Mouse (Mus musculus) layer of hippocampus, adult 2 months (tissue): ENCODE results near the gene Mink1. TPM values are rescaled to one million over a fixed set of nuclear protein-coding genes. Genes with fewer than 3 reads are reported as not detected.
A peak's percentile ranks its signal among the peaks of the same experiment; 100 is the strongest.

Experiments used
- DNase-seq, 2 experiments: peaks; one replicate each; pipeline ENCODE4 v3.0.0; 2022; ENCODE audit warnings: low spot score in 2 of 2
- H3K27ac ChIP-seq: fragments of 200-600 bp; 2 replicates; pipeline ENCODE4 v1.8.1; 2022
- H3K4me3 ChIP-seq: fragments of 200-600 bp; 2 replicates; pipeline ENCODE4 v1.8.1; 2022; ENCODE audit warnings: mild to moderate bottlenecking
- CTCF ChIP-seq: fragments of 200-600 bp; conservative IDR thresholded peaks from 2 replicates; pipeline ENCODE4 v1.8.1; 2022; ENCODE audit warnings: antibody characterized with exemption, mild to moderate bottlenecking, moderate library complexity
- total RNA-seq, 2 experiments: library from RNA; stranded (reverse); gene quantifications; 2 replicates each; pipeline ENCODE4 v1.2.3; 2021

The Mink1 gene
- total RNA-seq, 2 experiments from 2014 or later: 505 to 510 TPM

DNA sequence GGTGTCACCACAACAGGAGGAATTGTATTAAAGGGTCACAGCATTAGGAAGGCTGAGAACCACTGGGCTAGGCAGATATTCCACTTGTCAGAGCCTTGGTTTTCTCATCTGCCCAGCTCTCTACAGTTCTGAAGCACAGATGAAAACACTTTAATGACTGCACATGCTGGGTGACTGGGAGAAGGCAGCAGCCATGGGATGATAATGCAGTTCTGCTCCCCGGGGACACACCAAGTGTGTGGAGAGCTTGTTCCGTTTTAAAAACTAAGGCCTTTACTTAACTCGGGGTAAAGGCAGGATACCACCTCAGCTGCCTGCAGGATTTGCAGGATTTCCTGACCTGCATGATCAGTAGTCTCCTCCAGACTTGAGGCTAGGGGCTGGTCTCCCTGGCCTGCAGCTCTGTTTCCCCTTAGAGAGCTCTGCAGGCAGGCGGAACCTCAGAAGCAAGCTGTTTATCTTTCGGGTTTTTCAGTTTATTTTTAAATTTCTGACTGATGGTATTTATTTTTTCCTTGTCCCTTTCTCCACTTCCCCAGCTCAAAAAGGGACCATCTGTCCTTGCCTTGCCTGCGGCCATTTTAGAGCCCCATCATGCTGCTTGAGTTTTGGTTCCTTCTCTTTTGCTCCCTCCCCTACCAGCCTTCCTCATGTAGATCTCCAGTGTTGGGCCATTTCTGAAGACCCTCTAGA, 20.5 kb downstream of the Mink1 start:
- H3K4me3 ChIP-seq: peak overlapping the region; percentile 18; the same call in 1 of the 2 replicates
- DNase-seq: no peak
- H3K27ac ChIP-seq: peak overlapping the region; percentile 90
- no peak for TF ChIP-seq CTCF

DNA sequence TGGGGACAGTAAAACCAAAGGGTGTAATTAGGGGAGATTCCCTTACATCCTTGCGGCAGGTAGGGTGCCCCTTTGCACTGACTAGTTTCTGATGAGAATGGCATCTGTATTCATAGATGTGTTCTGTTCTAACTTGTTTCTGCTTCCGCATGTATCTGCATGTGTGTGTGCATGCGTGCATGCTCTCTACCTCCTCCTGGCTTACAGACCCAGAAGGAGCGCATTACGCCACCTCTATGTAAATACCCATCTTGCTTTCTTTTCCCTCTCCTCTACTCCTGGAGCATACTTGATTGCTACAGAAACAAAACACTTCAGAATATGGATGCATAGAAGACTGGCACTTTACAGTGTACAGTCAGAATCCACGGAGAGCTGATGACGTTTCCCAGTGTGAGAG, 21.1 kb downstream of the Mink1 start:
- peak overlapping the region; percentile 90 for H3K27ac ChIP-seq
- no peak for DNase-seq
- TF ChIP-seq CTCF: peak; percentile 52
- no peak overlapping the region for H3K4me3 ChIP-seq

DNA sequence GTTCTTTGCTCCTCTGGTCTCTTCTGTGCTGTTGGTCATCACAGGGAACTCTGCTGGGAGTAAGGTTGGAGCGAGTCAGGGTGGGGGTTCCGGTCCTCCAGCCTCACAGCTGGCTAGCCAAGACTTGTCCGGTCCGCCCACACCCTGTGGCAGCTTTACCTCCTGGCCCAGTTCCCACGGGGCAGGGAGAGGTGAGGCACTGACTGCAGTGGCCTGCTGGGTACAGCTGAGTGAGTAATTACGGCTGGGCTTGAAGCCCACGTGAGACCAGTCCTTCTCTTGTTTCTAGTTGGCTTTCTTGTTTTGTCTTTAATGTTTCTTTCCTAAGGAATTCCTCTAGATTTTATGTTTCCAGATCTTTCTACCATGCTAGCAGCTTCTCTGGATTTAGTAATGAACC, 22.8 kb downstream of the Mink1 start:
- TF ChIP-seq CTCF: no peak
- no peak overlapping the region; the same call in 1 of the 2 replicates for H3K4me3 ChIP-seq
- H3K27ac ChIP-seq: peak overlapping the region; percentile 90

DNA sequence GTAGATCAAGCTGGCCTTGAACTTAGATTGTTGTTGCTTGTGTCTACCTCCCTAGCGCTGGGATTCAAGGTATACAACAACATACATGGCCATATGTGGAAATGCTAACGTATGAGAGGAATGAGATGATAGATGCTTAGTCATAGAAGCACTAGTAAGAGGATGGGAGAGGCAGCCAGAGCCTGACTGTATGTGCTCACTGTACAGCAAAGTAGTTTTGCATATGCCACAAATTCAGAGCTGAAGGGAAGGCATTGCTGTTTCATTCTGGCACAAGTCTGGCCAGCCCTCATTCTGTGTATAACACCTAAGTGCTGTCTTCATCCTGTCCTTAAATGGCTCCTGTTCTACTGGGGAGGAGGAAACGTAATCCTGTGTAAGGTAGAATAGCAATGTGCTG, 23.6 kb downstream of the Mink1 start:
- TF ChIP-seq CTCF: no peak
- peak overlapping the region; percentile 90 for H3K27ac ChIP-seq

More for the DNA sequence above, 22.8 kb downstream of the Mink1 start:
- DNase-seq: no peak

DNA sequence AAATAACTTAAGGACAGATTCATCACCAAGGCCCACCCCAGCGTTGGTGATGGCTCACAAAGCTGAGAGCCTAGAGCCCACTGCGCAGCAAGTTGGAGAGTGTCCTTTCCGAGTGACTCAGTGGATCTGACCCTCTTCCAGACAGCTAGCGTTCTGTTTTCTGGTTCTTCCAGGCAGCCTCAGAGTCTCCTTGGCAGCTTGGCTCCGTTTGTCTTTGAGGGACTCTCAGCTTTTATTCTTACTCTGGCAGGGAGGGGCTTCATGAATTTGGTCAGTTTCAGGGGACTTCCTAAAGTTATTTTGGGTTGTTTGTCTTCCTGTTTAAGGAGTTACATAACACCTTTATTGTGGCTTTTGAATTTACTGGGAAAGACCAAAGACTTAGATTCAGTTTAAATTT, 24.3 kb downstream of the Mink1 start:
- peak overlapping the region; percentile 90 for H3K27ac ChIP-seq
- TF ChIP-seq CTCF: no peak
- 0 out of 2 replicates have a peak overlapping the region, but pooled peaks have one; percentile 9 for H3K4me3 ChIP-seq
- DNase-seq: no peak

More for the DNA sequence above, 23.6 kb downstream of the Mink1 start:
- H3K4me3 ChIP-seq: no peak overlapping the region
- DNase-seq: no peak

DNA sequence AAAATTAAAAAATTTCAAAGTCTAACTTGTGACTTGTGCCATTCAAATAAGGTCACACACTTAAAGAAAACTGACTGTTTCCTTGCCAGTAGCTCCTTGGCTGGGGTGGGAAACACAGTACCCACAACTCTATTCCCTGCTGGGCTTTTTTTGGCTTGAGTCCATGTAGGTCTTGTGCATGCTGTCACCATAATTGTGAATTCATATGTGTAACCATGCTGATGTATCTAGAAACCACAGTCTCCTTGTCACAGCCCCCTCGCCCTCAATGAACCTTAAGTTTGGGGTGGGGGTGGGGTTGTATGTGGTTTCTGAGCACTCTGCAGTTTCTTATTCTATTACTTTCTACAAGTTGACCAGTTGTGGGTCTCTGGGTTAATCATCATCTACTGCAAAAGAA, 29.1 kb downstream of the Mink1 start:
- no peak for TF ChIP-seq CTCF
- peak overlapping the region; percentile 11; the same call in 1 of the 2 replicates for H3K27ac ChIP-seq
- no peak overlapping the region for H3K4me3 ChIP-seq
- DNase-seq: no peak

DNA sequence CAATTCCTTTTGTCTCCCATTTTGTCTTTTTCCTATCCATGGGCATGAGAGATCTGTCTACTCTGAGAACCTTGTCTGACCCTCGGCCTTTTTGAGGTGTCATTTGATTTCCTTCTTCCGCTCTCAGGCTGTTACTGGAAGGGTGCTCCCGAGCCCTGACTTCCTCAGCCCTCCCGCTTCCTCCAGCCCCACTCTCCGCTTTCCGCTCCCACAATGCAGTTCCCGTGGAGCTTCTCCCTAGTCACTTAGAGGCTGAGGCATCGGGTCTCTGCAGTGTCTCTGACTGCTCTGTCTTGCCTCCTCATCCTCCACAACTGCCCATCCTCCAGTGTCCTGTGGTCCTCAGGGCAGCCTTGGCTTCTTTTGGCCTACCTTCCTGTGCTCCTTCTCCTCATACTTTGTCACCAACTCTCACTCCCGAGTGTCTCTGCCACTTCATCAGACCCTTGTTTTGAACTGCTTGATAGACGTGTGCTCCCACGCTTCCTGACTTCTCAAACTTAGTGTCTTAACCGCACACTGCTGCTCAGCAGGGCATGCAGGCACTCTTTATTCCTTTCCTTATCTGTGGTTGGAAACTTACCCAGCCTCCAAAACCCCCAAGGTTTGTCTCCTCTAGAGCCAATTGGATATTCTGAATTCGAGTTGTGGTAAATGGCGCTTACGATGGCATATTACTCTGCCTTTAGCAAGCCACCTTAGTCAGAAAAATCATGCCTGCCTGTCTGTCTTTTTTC, 31.7 kb downstream of the Mink1 start:
- H3K4me3 ChIP-seq: no peak overlapping the region
- DNase-seq: no peak
- H3K27ac ChIP-seq: peak overlapping the region; percentile 84
- no peak for TF ChIP-seq CTCF

DNA sequence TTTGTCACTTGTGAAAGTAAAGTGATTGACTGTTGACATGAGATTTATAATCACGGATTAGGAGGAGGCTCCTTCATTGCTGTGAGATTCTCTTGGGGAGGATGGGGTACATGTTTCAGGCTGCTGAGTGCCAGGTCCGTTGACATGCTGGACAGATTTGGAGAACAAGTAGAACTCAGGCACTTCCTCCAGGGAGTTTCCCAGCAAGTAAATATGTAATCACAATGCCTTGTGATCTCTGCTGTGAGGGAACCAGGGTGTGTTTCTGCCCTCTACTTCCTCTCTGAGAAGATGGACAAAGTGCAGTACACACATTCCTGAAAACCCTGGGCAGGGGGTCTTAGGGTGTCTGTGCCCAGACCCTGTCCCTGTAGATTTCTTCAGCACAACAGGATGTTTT, 33.0 kb downstream of the Mink1 start:
- TF ChIP-seq CTCF: no peak
- no peak for DNase-seq
- Histone ChIP-seq H3K4me3 (no peak overlapping the region), H3K27ac (peak overlapping the region; percentile 84)

DNA sequence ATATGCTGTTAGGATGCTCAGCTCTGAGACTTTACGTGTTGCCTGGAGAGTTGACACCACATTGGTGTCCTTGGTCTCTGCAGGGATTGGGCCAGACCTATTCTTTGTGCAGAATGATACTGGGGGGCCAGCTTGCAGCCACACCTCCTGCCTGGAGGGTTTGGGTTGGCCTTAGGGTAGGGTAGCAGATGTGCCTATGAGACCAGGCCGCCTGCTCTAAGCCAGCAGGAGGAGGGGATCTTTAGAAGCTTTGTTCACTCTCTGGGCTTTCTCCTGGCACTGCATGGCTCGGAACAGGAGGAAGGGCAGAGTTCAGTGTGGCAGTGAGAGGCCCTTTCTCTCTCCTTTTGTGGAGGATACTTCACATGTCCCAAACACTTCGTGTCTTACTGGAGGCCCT, 33.4 kb downstream of the Mink1 start:
- peak overlapping the region; percentile 84 for H3K27ac ChIP-seq
- no peak for TF ChIP-seq CTCF
- no peak for DNase-seq
- H3K4me3 ChIP-seq: no peak overlapping the region

DNA sequence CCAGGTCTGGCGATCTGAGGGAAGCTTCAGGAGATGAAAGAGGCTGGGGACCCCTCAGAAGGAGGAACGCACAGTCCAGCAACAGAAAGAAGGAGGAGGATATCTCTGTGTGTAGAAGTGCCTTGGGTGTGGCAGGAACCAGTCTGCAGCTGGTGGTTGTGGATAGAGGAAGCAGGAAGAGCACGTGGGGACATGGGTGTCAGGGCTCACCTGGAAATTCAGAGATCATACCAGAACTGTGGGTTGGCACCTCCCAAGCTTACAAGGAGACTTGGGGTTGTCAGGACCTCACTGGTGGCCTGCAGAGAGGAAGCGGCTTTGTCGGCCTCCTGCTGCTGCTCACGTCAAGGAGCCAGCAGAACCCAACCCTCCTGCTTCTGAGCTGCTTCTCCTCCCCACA, 34.6 kb downstream of the Mink1 start:
- Histone ChIP-seq H3K4me3 (no peak overlapping the region), H3K27ac (peak overlapping the region; percentile 84)
- TF ChIP-seq CTCF: no peak
- DNase-seq: no peak

DNA sequence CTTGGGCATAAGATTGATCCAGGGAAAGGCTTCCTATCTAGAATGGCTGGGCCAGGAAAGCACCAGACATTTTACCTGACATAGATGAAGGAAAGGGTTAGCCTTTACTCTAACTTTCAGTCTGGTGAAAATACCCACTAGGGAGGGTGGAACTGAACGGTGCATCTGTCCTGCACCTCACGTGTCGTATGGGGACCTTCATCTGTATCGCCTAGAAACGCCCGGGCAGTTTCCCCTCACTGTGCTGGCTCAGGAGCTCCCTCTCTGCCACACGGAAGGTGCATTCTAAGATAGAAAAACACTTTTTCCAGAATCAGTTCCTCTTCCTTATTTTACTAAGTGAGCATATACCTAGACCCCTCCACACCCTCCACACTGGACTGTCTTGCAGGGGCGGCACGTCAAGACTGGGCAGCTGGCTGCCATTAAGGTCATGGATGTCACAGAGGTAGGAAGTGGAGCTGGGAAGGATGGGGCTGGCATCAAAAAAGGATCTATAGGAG, 35.8 kb downstream of the Mink1 start:
- DNase-seq: no peak
- Histone ChIP-seq H3K4me3 (no peak overlapping the region), H3K27ac (peak overlapping the region; percentile 84; the same call in 1 of the 2 replicates)
- no peak for TF ChIP-seq CTCF

DNA sequence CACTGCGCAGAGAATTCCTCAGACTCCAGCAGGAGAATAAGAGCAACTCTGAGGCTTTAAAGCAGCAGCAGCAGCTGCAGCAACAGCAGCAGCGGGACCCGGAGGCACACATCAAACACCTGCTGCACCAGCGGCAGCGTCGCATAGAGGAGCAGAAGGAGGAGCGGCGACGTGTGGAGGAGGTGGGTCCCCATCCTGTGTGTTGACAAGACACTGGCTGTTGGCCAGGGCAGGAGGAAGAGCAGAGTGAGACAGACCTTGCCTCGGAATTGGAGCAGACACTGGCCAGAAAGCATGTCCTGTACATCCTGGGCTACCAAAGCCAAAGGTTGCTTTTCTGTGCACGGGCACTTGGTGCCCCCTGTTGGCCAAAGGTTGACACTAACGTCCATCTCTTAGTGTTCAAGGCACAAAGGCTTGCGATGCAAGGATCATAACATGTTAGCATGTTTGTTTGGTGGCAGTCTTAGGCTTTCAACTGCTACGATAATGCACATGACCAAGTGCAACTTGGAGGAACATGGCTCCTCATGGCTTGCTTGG, 42.4 kb downstream of the Mink1 start:
- peak overlapping the region; percentile 21; the same call in 1 of the 2 replicates for H3K27ac ChIP-seq
- peak; percentile 95 for TF ChIP-seq CTCF
- DNase-seq: peak; percentile 48 to 72
- H3K4me3 ChIP-seq: no peak overlapping the region

DNA sequence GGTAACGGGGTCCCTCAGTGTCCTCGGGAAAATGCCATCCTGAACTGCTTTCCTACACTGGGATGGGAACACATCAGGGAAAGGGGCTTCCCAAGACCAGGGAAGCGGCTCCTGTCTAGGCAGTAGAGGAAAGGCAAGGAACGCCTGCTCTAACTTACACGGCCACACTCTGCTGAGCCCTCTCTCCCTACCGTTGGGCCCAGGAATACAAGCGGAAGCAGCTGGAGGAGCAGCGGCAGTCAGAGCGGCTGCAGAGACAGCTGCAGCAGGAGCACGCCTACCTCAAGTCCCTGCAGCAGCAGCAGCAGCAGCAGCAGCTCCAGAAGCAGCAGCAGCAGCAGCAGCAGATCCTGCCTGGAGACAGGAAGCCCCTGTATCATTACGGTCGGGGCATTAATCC, 44.0 kb downstream of the Mink1 start:
- Histone ChIP-seq H3K4me3 (no peak overlapping the region), H3K27ac (peak overlapping the region; percentile 18; the same call in 1 of the 2 replicates)
- TF ChIP-seq CTCF: no peak
- no peak for DNase-seq
